Mouse (Mus musculus): ENCODE results near the gene Fsip1. TPM values are rescaled to one million over a fixed set of nuclear protein-coding genes. Genes with fewer than 3 reads are reported as not detected.

Gene Fsip1
- polyA plus RNA-seq, 1 experiment, result 29.8 TPM

DNA sequence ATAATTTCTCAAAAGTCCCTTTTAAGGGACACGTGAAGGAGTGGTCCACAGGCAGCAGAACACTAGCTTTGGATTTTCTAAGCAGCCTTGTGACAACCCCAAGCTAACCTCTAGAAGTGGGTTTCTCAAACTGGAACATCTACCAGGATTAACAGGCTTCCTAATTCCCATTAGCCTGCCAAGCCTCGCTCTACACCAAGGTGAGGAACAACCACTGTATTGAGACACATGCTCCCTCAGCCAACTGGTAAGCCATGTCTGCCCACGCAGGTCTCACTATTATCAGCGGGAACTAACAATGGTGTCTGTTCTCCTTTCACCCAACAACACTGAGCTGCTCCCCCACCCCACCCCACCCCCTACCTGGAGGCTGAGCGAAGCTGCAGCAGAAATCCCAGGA lies 175.2 kb downstream of the Fsip1 start:
- no peak overlapping the region for H3K4me3 ChIP-seq (ENCODE audit: control insufficient read depth, low read depth, low read length)
- no peak overlapping the region for H3K27ac ChIP-seq (ENCODE audit: control insufficient read depth, insufficient read depth, low read depth, low read length)
- H3K36me3 ChIP-seq (ENCODE audit: control insufficient read depth, insufficient read depth, low read length), result no peaks in the 10 kb centered on the region
- H3K4me1 ChIP-seq (ENCODE audit: control insufficient read depth, insufficient read depth, low read length), result no peaks in the 10 kb centered on the region
- H3K27me3 ChIP-seq (ENCODE audit: control insufficient read depth, insufficient read depth, low read length), result no peaks in the 10 kb centered on the region
- TF ChIP-seq CTCF (IDR thresholded peaks at IDR 0.05; ENCODE audit: control insufficient read depth, insufficient read depth, insufficient replicate concordance, low read depth, low read length) (no peak), POLR2A (IDR thresholded peaks at IDR 0.05; ENCODE audit: control insufficient read depth, low read depth, low read length) (no peak)

Other genes starting within 250 kb of the Fsip1 start
- 1.00 and 1.1 TPM in 2 replicates for gene Thbs1, start 145.1 kb downstream of the Fsip1 start, polyA plus RNA-seq (2012; rRNA removed)
- gene Gpr176, start 116.5 kb upstream of the Fsip1 start, polyA plus RNA-seq (2012; rRNA removed), result 0.32 and 0.36 TPM in 2 replicates
- 4.1 and 4.5 TPM in 2 replicates for gene Eif2ak4, start 131.7 kb upstream of the Fsip1 start, polyA plus RNA-seq (2012; rRNA removed)
- 159 and 160 TPM in 2 replicates for gene Srp14, start 222.7 kb upstream of the Fsip1 start, polyA plus RNA-seq (2012; rRNA removed)

Measured in testis, adult 2 months (tissue).